Mouse (Mus musculus): Measurements from ENCODE around the gene Bud23. TPM values are rescaled to one million over a fixed set of nuclear protein-coding genes. Genes with fewer than 3 reads are reported as not detected.
A peak's percentile ranks its signal among the peaks of the same experiment; 100 is the strongest.

Gene Bud23
- polyA plus RNA-seq, 1 experiment from 2014 or later: 79.1 TPM

DNA sequence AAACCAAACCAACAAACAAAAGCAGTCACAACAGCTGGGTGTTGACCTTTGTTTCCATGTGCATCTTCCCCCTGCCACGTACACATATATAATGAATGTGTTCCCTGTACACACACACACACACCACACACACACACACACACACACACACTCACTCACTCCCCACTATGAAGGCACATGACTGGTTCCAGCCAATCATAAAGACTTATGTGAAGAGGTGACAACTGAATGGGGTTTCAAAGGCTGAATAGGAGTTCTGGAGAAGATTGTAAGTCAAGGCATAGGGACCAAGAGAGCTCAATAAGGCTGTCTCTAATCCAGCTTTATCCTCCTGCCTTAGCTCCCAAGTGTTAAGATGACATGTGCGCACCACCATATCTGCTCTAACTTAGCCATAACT lies 14.8 kb upstream of the Bud23 start:
- H3K36me3 ChIP-seq: peaks cover 14% of the 10 kb centered on the region
- ATAC-seq (ENCODE audit: low FRiP score): no peak
- WGBS: 95% methylated on average over 2 of the region's 2 CpGs
- H3K4me3 ChIP-seq: no peak overlapping the region
- H3K9ac ChIP-seq: no peak overlapping the region
- H3K9me3 ChIP-seq: no peaks in the 10 kb centered on the region
- no peak overlapping the region for H3K27ac ChIP-seq
- H3K27me3 ChIP-seq: peaks cover 23% of the 10 kb centered on the region
- peaks cover 18% of the 10 kb centered on the region for H3K4me1 ChIP-seq (replicated peaks)
- no peak overlapping the region for H3K4me2 ChIP-seq

- peak overlapping the region; percentile 94 for H3K27ac ChIP-seq
- ATAC-seq (ENCODE audit: low FRiP score): peak; percentile 52
- H3K4me3 ChIP-seq: peak overlapping the region; percentile 99
These were observed 13.7 kb upstream of the Bud23 start for GRCm38 (mm10) chr5:135078482-135078810.

GRCm38 (mm10) chr5:135077564-135078481 lies 13.1 kb upstream of the Bud23 start, which contains the start of gene Vps37d:
Vps37d (minus strand) TSS chr5:135078266.
- under 1% methylated on average over 66 of the region's 83 CpGs for WGBS
- peak; percentile 80 for ATAC-seq (ENCODE audit: low FRiP score)
- H3K27me3 ChIP-seq: peaks cover 13% of the 10 kb centered on the region
- peak within 1 kb of the TSS; percentile 73 for H3K4me2 ChIP-seq
- peaks cover 31% of the 10 kb centered on the region for H3K36me3 ChIP-seq
- H3K4me3 ChIP-seq: peak within 1 kb of the TSS; percentile 99
- peaks cover 34% of the 10 kb centered on the region for H3K4me1 ChIP-seq (replicated peaks)
- H3K9me3 ChIP-seq: no peaks in the 10 kb centered on the region
- peak within 1 kb of the TSS; percentile 100 for H3K9ac ChIP-seq
- peak within 1 kb of the TSS; percentile 94 for H3K27ac ChIP-seq

More at GRCm38 (mm10) chr5:135078482-135078810, 13.7 kb upstream of the Bud23 start:
- Histone ChIP-seq H3K4me1 (replicated peaks) (peaks cover 28% of the 10 kb centered on the region), H3K4me2 (peak overlapping the region; percentile 73), H3K9ac (peak overlapping the region; percentile 100), H3K36me3 (peaks cover 25% of the 10 kb centered on the region), H3K27me3 (peaks cover 13% of the 10 kb centered on the region), H3K9me3 (no peaks in the 10 kb centered on the region)
- WGBS: 2% methylated on average over 11 of the region's 11 CpGs

GRCm38 (mm10) chr5:135076931-135077505 lies 12.3 kb upstream of the Bud23 start:
- Histone ChIP-seq H3K36me3 (peaks cover 39% of the 10 kb centered on the region), H3K4me1 (replicated peaks) (peaks cover 35% of the 10 kb centered on the region), H3K27me3 (peaks cover 10% of the 10 kb centered on the region; the same call in 1 of the 2 replicates), H3K4me2 (peak overlapping the region; percentile 73), H3K9me3 (no peaks in the 10 kb centered on the region), H3K4me3 (peak overlapping the region; percentile 99), H3K9ac (peak overlapping the region; percentile 100), H3K27ac (peak overlapping the region; percentile 94)
- ATAC-seq (ENCODE audit: low FRiP score): peak; percentile 54
- WGBS: 12% methylated on average over 14 of the region's 14 CpGs

GRCm38 (mm10) chr5:135076368-135076767 lies 11.6 kb upstream of the Bud23 start:
- peaks cover 10% of the 10 kb centered on the region; the same call in 1 of the 2 replicates for H3K27me3 ChIP-seq
- ATAC-seq (ENCODE audit: low FRiP score): no peak
- peak overlapping the region; percentile 23; the same call in 1 of the 2 replicates for H3K27ac ChIP-seq
- peaks cover 35% of the 10 kb centered on the region for H3K4me1 ChIP-seq (replicated peaks)
- no peaks in the 10 kb centered on the region for H3K9me3 ChIP-seq
- H3K36me3 ChIP-seq: peaks cover 44% of the 10 kb centered on the region
- H3K4me2 ChIP-seq: peak overlapping the region; percentile 73
- WGBS: 89% methylated on average over 14 of the region's 14 CpGs
- H3K4me3 ChIP-seq: peak overlapping the region; percentile 99
- peak overlapping the region; percentile 100 for H3K9ac ChIP-seq

- 68% methylated on average over 4 of the region's 4 CpGs for WGBS
- ATAC-seq (ENCODE audit: low FRiP score): no peak
- peaks cover 10% of the 10 kb centered on the region; the same call in 1 of the 2 replicates for H3K27me3 ChIP-seq
- no peak overlapping the region for H3K27ac ChIP-seq
- H3K36me3 ChIP-seq: peaks cover 44% of the 10 kb centered on the region
- peaks cover 35% of the 10 kb centered on the region for H3K4me1 ChIP-seq (replicated peaks)
- no peaks in the 10 kb centered on the region for H3K9me3 ChIP-seq
- H3K4me3 ChIP-seq: no peak overlapping the region
- H3K4me2 ChIP-seq: no peak overlapping the region
- H3K9ac ChIP-seq: no peak overlapping the region
These were observed 10.9 kb upstream of the Bud23 start for GRCm38 (mm10) chr5:135075655-135076054.

- ATAC-seq (ENCODE audit: low FRiP score): no peak
- H3K4me2 ChIP-seq: no peak overlapping the region
These were observed 8.8 kb upstream of the Bud23 start for GRCm38 (mm10) chr5:135073349-135074150.

GRCm38 (mm10) chr5:135072720-135073119 lies 8.0 kb upstream of the Bud23 start:
- peaks cover 53% of the 10 kb centered on the region for H3K36me3 ChIP-seq
- H3K4me1 ChIP-seq (replicated peaks): peaks cover 32% of the 10 kb centered on the region
- no peaks in the 10 kb centered on the region for H3K27me3 ChIP-seq
- H3K9me3 ChIP-seq: no peaks in the 10 kb centered on the region
- H3K4me2 ChIP-seq: no peak overlapping the region
- no peak overlapping the region for H3K27ac ChIP-seq
- WGBS: 60% methylated on average over 6 of the region's 6 CpGs
- no peak for ATAC-seq (ENCODE audit: low FRiP score)
- no peak overlapping the region for H3K9ac ChIP-seq
- no peak overlapping the region for H3K4me3 ChIP-seq

More at GRCm38 (mm10) chr5:135073349-135074150, 8.8 kb upstream of the Bud23 start:
- H3K4me3 ChIP-seq: no peak overlapping the region
- H3K27ac ChIP-seq: no peak overlapping the region
- no peaks in the 10 kb centered on the region for H3K27me3 ChIP-seq
- WGBS: 23% methylated on average over 23 of the region's 26 CpGs
- peaks cover 34% of the 10 kb centered on the region for H3K4me1 ChIP-seq (replicated peaks)
- H3K9ac ChIP-seq: peak overlapping the region; percentile 43
- H3K9me3 ChIP-seq: no peaks in the 10 kb centered on the region
- H3K36me3 ChIP-seq: peaks cover 44% of the 10 kb centered on the region

DNA sequence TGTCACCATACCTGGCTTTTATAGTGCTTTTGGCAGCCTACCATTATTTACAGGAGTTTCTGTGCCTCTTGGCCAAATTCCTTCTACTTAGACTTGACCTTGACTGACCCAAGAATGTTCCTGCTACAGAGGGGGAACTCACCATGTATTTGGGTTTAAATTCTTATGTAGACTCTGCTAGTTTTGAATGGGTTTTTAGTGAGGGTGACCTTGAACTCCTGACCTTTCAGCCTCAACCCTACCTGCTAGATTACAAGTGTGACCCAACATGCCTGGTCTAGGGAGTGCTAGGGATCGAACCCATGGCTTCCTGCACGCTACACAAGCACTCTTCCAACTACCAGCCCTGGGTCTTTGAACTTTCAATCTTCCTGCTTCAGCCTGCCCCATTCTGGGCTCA lies 7.3 kb upstream of the Bud23 start:
- H3K4me3 ChIP-seq: no peak overlapping the region
- H3K36me3 ChIP-seq: peaks cover 59% of the 10 kb centered on the region
- no peak for ATAC-seq (ENCODE audit: low FRiP score)
- no peaks in the 10 kb centered on the region for H3K9me3 ChIP-seq
- no peak overlapping the region for H3K4me2 ChIP-seq
- H3K9ac ChIP-seq: no peak overlapping the region
- no peaks in the 10 kb centered on the region for H3K27me3 ChIP-seq
- H3K27ac ChIP-seq: no peak overlapping the region
- peaks cover 30% of the 10 kb centered on the region for H3K4me1 ChIP-seq (replicated peaks)
- WGBS: 97% methylated on average over 2 of the region's 2 CpGs

GRCm38 (mm10) chr5:135070448-135070847 lies 5.7 kb upstream of the Bud23 start:
- 94% methylated on average over 3 of the region's 3 CpGs for WGBS
- ATAC-seq (ENCODE audit: low FRiP score): no peak
- Histone ChIP-seq H3K4me2 (no peak overlapping the region), H3K9me3 (no peaks in the 10 kb centered on the region), H3K36me3 (peaks cover 66% of the 10 kb centered on the region), H3K27me3 (no peaks in the 10 kb centered on the region), H3K4me1 (replicated peaks) (peaks cover 25% of the 10 kb centered on the region), H3K9ac (no peak overlapping the region), H3K27ac (no peak overlapping the region), H3K4me3 (no peak overlapping the region)

DNA sequence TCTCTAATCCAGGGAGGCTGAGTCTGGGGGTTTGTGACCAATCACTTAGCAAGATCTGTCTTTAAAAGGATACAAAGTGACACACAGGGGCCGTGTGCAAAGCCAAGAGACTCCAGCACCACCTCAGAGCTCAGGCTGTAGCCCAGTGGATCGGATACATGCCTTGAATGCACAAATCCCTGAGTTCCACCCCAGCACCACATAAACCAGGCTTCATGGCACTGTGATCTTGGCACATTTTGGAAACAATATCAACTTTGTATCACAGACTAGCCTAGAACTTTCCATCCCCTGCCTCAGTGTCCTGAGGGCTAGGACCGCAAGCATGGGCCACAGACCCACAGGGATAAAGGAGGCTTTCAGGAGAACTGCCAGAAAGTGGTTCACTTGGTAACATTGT lies 1.2 kb upstream of the Bud23 start:
- H3K4me1 ChIP-seq (replicated peaks): peaks cover 26% of the 10 kb centered on the region
- ATAC-seq (ENCODE audit: low FRiP score): no peak
- 0 out of 2 replicates have a peak overlapping the region, but pooled peaks have one; percentile 8 for H3K9ac ChIP-seq
- H3K27ac ChIP-seq: no peak overlapping the region
- no peaks in the 10 kb centered on the region for H3K9me3 ChIP-seq
- WGBS: 94% methylated on average over 3 of the region's 3 CpGs
- H3K36me3 ChIP-seq: peaks cover 38% of the 10 kb centered on the region
- H3K4me3 ChIP-seq: no peak overlapping the region
- H3K4me2 ChIP-seq: peak overlapping the region; percentile 97; the same call in 1 of the 2 replicates
- no peaks in the 10 kb centered on the region for H3K27me3 ChIP-seq

- Histone ChIP-seq H3K27ac (peak overlapping the region; percentile 79), H3K4me2 (peak overlapping the region; percentile 97), H3K36me3 (peaks cover 53% of the 10 kb centered on the region), H3K9me3 (no peaks in the 10 kb centered on the region), H3K4me1 (replicated peaks) (peaks cover 26% of the 10 kb centered on the region), H3K27me3 (no peaks in the 10 kb centered on the region), H3K4me3 (peak overlapping the region; percentile 97), H3K9ac (peak overlapping the region; percentile 90)
- WGBS: 0% methylated on average over 39 of the region's 40 CpGs
- ATAC-seq (ENCODE audit: low FRiP score): no peak; the same call in none of the 2 replicates
These were observed 385 bp downstream of the Bud23 start for GRCm38 (mm10) chr5:135064382-135064766.
